16 mouse cellular contexts compared by ENCODE assay signal in genomic region chr6:29639580-29640419, GRCm38 (mm10). TPM values are rescaled to one million over a fixed set of nuclear protein-coding genes. Genes with fewer than 3 reads are reported as not detected.
DNase-seq lines count a peak whose midpoint lies in the region; ATAC-seq and TF ChIP-seq lines count a peak whose summit lies in the region.
"Had no signal": no experiment of that assay in that cellular context is flagged by ENCODE, and none has a peak within 500 bp of the region (broad histone marks: within the 10 kb centered on the region; RNA-seq: fewer than 3 reads in every experiment).

No protein-coding gene starts in this region.

- H3K9me3 ChIP-seq in heart, embryonic 13.5 days, result peaks cover 14% of the 10 kb centered on the region
- no peaks in the 10 kb centered on the region for H3K9me3 ChIP-seq in heart, embryonic 10.5 days
- H3K9me3 ChIP-seq in liver, postnatal 0 days (ENCODE audit: low read length), result peaks cover 7% of the 10 kb centered on the region; the same call in 1 of the 2 replicates
- no peaks in the 10 kb centered on the region for H3K9me3 ChIP-seq in liver, embryonic 11.5 days (ENCODE audit: control insufficient read depth, low read length)
- no peaks in the 10 kb centered on the region for H3K9me3 ChIP-seq in ES-E14 (ENCODE audit: control insufficient read depth, insufficient read depth, low read depth, low read length)
- H3K9me3 ChIP-seq in intestine, postnatal 0 days (ENCODE audit: control insufficient read depth), result no peaks in the 10 kb centered on the region
- H3K9me3 ChIP-seq: limb, embryonic 15.5 days had no signal

- no peak for TF ChIP-seq CTCF in liver, postnatal 0 days (IDR thresholded peaks at IDR 0.05; ENCODE audit: low read depth)
- TF ChIP-seq CTCF in intestine, postnatal 0 days (IDR thresholded peaks at IDR 0.05; ENCODE audit: low read depth), result no peak

- H3K4me1 ChIP-seq in heart, embryonic 13.5 days, result peaks cover 4% of the 10 kb centered on the region; the same call in 1 of the 2 replicates
- peaks cover 5% of the 10 kb centered on the region for H3K4me1 ChIP-seq in heart, embryonic 10.5 days
- no peaks in the 10 kb centered on the region for H3K4me1 ChIP-seq in liver, postnatal 0 days (ENCODE audit: insufficient read depth)
- no peaks in the 10 kb centered on the region for H3K4me1 ChIP-seq in liver, embryonic 11.5 days (replicated peaks; ENCODE audit: control insufficient read depth, insufficient read depth, low read length)
- H3K4me1 ChIP-seq in ES-E14 (ENCODE audit: control insufficient read depth in 2 of 2, insufficient read depth in 2 of 2, low read length in 2 of 2, poor library complexity in 1 of 2), result peaks cover 5 to 20% of the 10 kb centered on the region in 2 experiments; a peak in 3 of 4 replicates
- H3K4me1 ChIP-seq in intestine, postnatal 0 days (replicated peaks; ENCODE audit: control insufficient read depth, insufficient read depth, low read length), result no peaks in the 10 kb centered on the region

- TF ChIP-seq EP300 in liver, postnatal 0 days (IDR thresholded peaks at IDR 0.05; ENCODE audit: low read depth), result no peak

- in situ Hi-C loops in ES-E14 (cut with MboI; ENCODE audit: low sequenced_read_pairs in 2 of 2, unreplicated experiment in 2 of 2), result no loop called here

- 0 out of 2 replicates have a peak overlapping the region, but pooled peaks have one; percentile 35 for H3K4me2 ChIP-seq in heart, embryonic 13.5 days
- no peak overlapping the region for H3K4me2 ChIP-seq in liver, postnatal 0 days (ENCODE audit: low read depth, low read length)
- H3K4me2 ChIP-seq in liver, embryonic 11.5 days, result no peak overlapping the region
- H3K4me2 ChIP-seq in intestine, postnatal 0 days (replicated peaks; ENCODE audit: low read depth), result peak overlapping the region; percentile 45
- H3K4me2 ChIP-seq: limb, embryonic 15.5 days had no signal

- no peak overlapping the region for H3K27ac ChIP-seq in heart, embryonic 13.5 days (replicated peaks)
- no peak overlapping the region for H3K27ac ChIP-seq in heart, embryonic 10.5 days
- H3K27ac ChIP-seq in liver, postnatal 0 days (ENCODE audit: low read depth), result no peak overlapping the region
- no peak overlapping the region for H3K27ac ChIP-seq in liver, embryonic 11.5 days (ENCODE audit: low read depth, low read length)
- H3K27ac ChIP-seq in ES-E14 (ENCODE audit: insufficient read depth, low read depth, low read length, poor library complexity, severe bottlenecking), result peak overlapping the region; percentile 78; the same call in 1 of the 2 replicates
- no peak overlapping the region for H3K27ac ChIP-seq in intestine, postnatal 0 days (ENCODE audit: low read depth, low read length)
- H3K27ac ChIP-seq: limb, embryonic 15.5 days had no signal

- no peaks in the 10 kb centered on the region for H3K36me3 ChIP-seq in heart, embryonic 13.5 days
- H3K36me3 ChIP-seq in heart, embryonic 10.5 days, result no peaks in the 10 kb centered on the region
- H3K36me3 ChIP-seq in liver, postnatal 0 days (replicated peaks; ENCODE audit: insufficient read depth, low read length), result no peaks in the 10 kb centered on the region
- no peaks in the 10 kb centered on the region for H3K36me3 ChIP-seq in liver, embryonic 11.5 days (ENCODE audit: control insufficient read depth, insufficient read depth, low read length)
- H3K36me3 ChIP-seq in ES-E14 (ENCODE audit: control insufficient read depth, insufficient read depth, low read length, poor library complexity, severe bottlenecking), result no peaks in the 10 kb centered on the region
- no peaks in the 10 kb centered on the region for H3K36me3 ChIP-seq in intestine, postnatal 0 days (ENCODE audit: control insufficient read depth, insufficient read depth)
- H3K36me3 ChIP-seq: limb, embryonic 15.5 days had no signal

- 33% methylated on average over 7 of the region's 7 CpGs for WGBS in heart, embryonic 13.5 days
- 32% methylated on average over 7 of the region's 7 CpGs for WGBS in heart, embryonic 10.5 days
- WGBS in liver, postnatal 0 days (ENCODE audit: insufficient replicate concordance), result 42% methylated on average over 7 of the region's 7 CpGs
- 36% methylated on average over 7 of the region's 7 CpGs for WGBS in liver, embryonic 11.5 days
- 33% methylated on average over 7 of the region's 7 CpGs for WGBS in intestine, postnatal 0 days

- no peak overlapping the region for H3K4me3 ChIP-seq in heart, embryonic 13.5 days
- no peak overlapping the region; the same call in 1 of the 2 replicates for H3K4me3 ChIP-seq in heart, embryonic 10.5 days
- no peak overlapping the region for H3K4me3 ChIP-seq in liver, postnatal 0 days (ENCODE audit: low read depth, low read length)
- H3K4me3 ChIP-seq in liver, embryonic 11.5 days (ENCODE audit: low read depth, low read length), result no peak overlapping the region
- H3K4me3 ChIP-seq in ES-E14 (ENCODE audit: insufficient read depth in 1 of 2, low read depth in 1 of 2, low read length in 2 of 2, poor library complexity in 1 of 2, severe bottlenecking in 1 of 2), result peak overlapping the region; percentile 56 to 63
- H3K4me3 ChIP-seq in intestine, postnatal 0 days (ENCODE audit: low read depth, low read length), result no peak overlapping the region
- H3K4me3 ChIP-seq: limb, embryonic 15.5 days had no signal

- DNase-seq in heart, embryonic 10.5 days (ENCODE audit: low spot score), result no peak
- peak; percentile 7 for DNase-seq in liver, postnatal 0 days
- no peak for DNase-seq in liver, embryonic 11.5 days (ENCODE audit: low spot score)
- no peak for DNase-seq in ES-E14 (ENCODE audit: low read depth, low spot score)
- DNase-seq in cerebellum, adult 9-11 months, result no peak
- DNase-seq in left cerebral cortex, postnatal 10 days (ENCODE audit: extremely low spot score in 1 of 2, low spot score in 2 of 2), result no peak
- DNase-seq: cerebellum, postnatal 14 days; embryo, embryonic 11 days; kidney, postnatal 14 days; layer of hippocampus, adult 9-11 months; right cerebral cortex, adult 18-20 months; thymus, adult 2 months had no signal

- no peak for ATAC-seq in heart, embryonic 13.5 days (ENCODE audit: extremely low read depth, insufficient number of reproducible peaks, low FRiP score, low TSS enrichment)
- no peak for ATAC-seq in liver, postnatal 0 days
- no peak for ATAC-seq in liver, embryonic 11.5 days (replicated peaks; ENCODE audit: low FRiP score)
- ATAC-seq in intestine, postnatal 0 days, result no peak
- ATAC-seq: forebrain, embryonic 16.5 days had no signal

- H3K27me3 ChIP-seq in heart, embryonic 13.5 days (replicated peaks), result peaks cover 14% of the 10 kb centered on the region
- peaks cover 14% of the 10 kb centered on the region for H3K27me3 ChIP-seq in heart, embryonic 10.5 days (ENCODE audit: insufficient read depth, poor library complexity, severe bottlenecking)
- 0 out of 2 replicates have a peak, but pooled peaks cover 4% of the 10 kb centered on the region for H3K27me3 ChIP-seq in liver, postnatal 0 days (ENCODE audit: insufficient read depth, low read length)
- peaks cover 5% of the 10 kb centered on the region for H3K27me3 ChIP-seq in liver, embryonic 11.5 days (replicated peaks; ENCODE audit: control insufficient read depth, insufficient read depth, low read length)
- H3K27me3 ChIP-seq in intestine, postnatal 0 days (replicated peaks; ENCODE audit: control insufficient read depth, insufficient read depth, low read length), result no peaks in the 10 kb centered on the region

- intact Hi-C loops in left cerebral cortex, postnatal 10 days (cut with DNase I), result no loop called here

- no peak overlapping the region for H3K9ac ChIP-seq in heart, embryonic 13.5 days
- no peak overlapping the region for H3K9ac ChIP-seq in liver, postnatal 0 days (replicated peaks)
- H3K9ac ChIP-seq in liver, embryonic 11.5 days (ENCODE audit: low read depth, low read length), result no peak overlapping the region
- no peak overlapping the region for H3K9ac ChIP-seq in ES-E14 (ENCODE audit: insufficient read depth, low read depth, low read length, poor library complexity, severe bottlenecking)
- no peak overlapping the region for H3K9ac ChIP-seq in intestine, postnatal 0 days (ENCODE audit: low read depth, low read length)
- H3K9ac ChIP-seq: limb, embryonic 15.5 days had no signal

TF ChIP-seq in ES-E14, 5 proteins besides CTCF, POLR2A, EP300 and RAD21:
- TF ChIP-seq ZNF384 (IDR thresholded peaks at IDR 0.05; ENCODE audit: low read depth, low read length), result no peak
- TF ChIP-seq HCFC1 (IDR thresholded peaks at IDR 0.05; ENCODE audit: borderline replicate concordance, insufficient read depth, low read length), result no peak
- no peak for TF ChIP-seq MAFK (IDR thresholded peaks at IDR 0.05; ENCODE audit: insufficient read depth, low read depth, low read length)
- no peak for TF ChIP-seq ZC3H11A (IDR thresholded peaks at IDR 0.05; ENCODE audit: borderline replicate concordance, low read depth, low read length)
- TF ChIP-seq CHD2 (IDR thresholded peaks at IDR 0.05; ENCODE audit: low read depth, low read length), result no peak

RNA-seq across cellular contexts. Expression of gene Tnpo3, which starts 30.1 kb away (rescaled TPM):
- 57.6 and 58.3 TPM in 2 replicates for polyA plus RNA-seq in heart, embryonic 13.5 days (2015; fragmentation: Nextera tagmentation; extraction: Ambion mirVana)
- 89.1 and 90.2 TPM in 2 replicates for polyA plus RNA-seq in heart, embryonic 10.5 days (2016; fragmentation: Nextera tagmentation; extraction: Ambion mirVana)
- polyA plus RNA-seq in liver, postnatal 0 days (2015; fragmentation: Nextera tagmentation; extraction: Ambion mirVana), result 18.2 and 20.4 TPM in 2 replicates
- polyA plus RNA-seq in liver, embryonic 11.5 days (2014; fragmentation: Nextera tagmentation; extraction: Ambion mirVana), result 86.5 and 94.0 TPM in 2 replicates
- total RNA-seq in ES-E14 (2012; rRNA removed), result 89.7 and 91.1 TPM in 2 replicates
- 28.1 and 28.5 TPM in 2 replicates for polyA plus RNA-seq in intestine, postnatal 0 days (2015; fragmentation: Nextera tagmentation; extraction: Ambion mirVana)
- total RNA-seq in left cerebral cortex, postnatal 10 days (2021), result 10 to 100 TPM; 73.8 to 77.3 TPM

RNA-seq across cellular contexts. Expression of gene Tspan33, which starts 54.2 kb away (rescaled TPM):
- polyA plus RNA-seq in heart, embryonic 13.5 days (2015; fragmentation: Nextera tagmentation; extraction: Ambion mirVana), result 5.8 and 9.4 TPM in 2 replicates
- 16.0 and 17.2 TPM in 2 replicates for polyA plus RNA-seq in heart, embryonic 10.5 days (2016; fragmentation: Nextera tagmentation; extraction: Ambion mirVana)
- polyA plus RNA-seq in liver, postnatal 0 days (2015; fragmentation: Nextera tagmentation; extraction: Ambion mirVana), result 84.8 and 87.5 TPM in 2 replicates
- polyA plus RNA-seq in liver, embryonic 11.5 days (2014; fragmentation: Nextera tagmentation; extraction: Ambion mirVana), result 44.8 and 53.0 TPM in 2 replicates
- 5.7 and 7.9 TPM in 2 replicates for total RNA-seq in ES-E14 (2012; rRNA removed)
- polyA plus RNA-seq in intestine, postnatal 0 days (2015; fragmentation: Nextera tagmentation; extraction: Ambion mirVana), result 0.84 and 1.0 TPM in 2 replicates
- total RNA-seq in left cerebral cortex, postnatal 10 days (2021), result 10 to 100 TPM; 18.8 to 20.4 TPM

Comparison
In these comparisons a context has a peak if more than half of its experiments do, and no peak if none do; other contexts are left out.
1. H3K4me2 ChIP-seq: peak in heart, embryonic 13.5 days (single experiment) and intestine, postnatal 0 days (single experiment); none in liver, postnatal 0 days (single experiment) and liver, embryonic 11.5 days (single experiment).
2. H3K4me3 ChIP-seq: peak in ES-E14 (2 of 2); none in heart, embryonic 13.5 days (single experiment), heart, embryonic 10.5 days (single experiment), liver, postnatal 0 days (single experiment), liver, embryonic 11.5 days (single experiment) and intestine, postnatal 0 days (single experiment).